Mouse (Mus musculus): Measurements from ENCODE around the gene Sftpa1. TPM values are rescaled to one million over a fixed set of nuclear protein-coding genes. Genes with fewer than 3 reads are reported as not detected.

The Sftpa1 gene
- polyA plus RNA-seq (2014; fragmentation: Nextera tagmentation; extraction: Ambion mirVana) = not detected in 2 replicates

GRCm38 (mm10) chr14:41131540-41131939, at the start of gene Sftpa1:
Gene Sftpa1, plus strand, starts transcription at chr14:41131782.
- Histone ChIP-seq H3K27ac (ENCODE audit: low read depth, low read length) (no peak within 1 kb of the TSS), H3K27me3 (replicated peaks; ENCODE audit: control insufficient read depth, insufficient read depth, low read length) (no peaks in the 10 kb centered on the region), H3K4me3 (ENCODE audit: low read depth, low read length) (no peak within 1 kb of the TSS), H3K36me3 (ENCODE audit: control insufficient read depth, insufficient read depth, low read length) (no peaks in the 10 kb centered on the region), H3K4me1 (ENCODE audit: control insufficient read depth, insufficient read depth, low read length) (no peaks in the 10 kb centered on the region), H3K4me2 (ENCODE audit: low read length) (no peak within 1 kb of the TSS), H3K9ac (ENCODE audit: low read length) (no peak within 1 kb of the TSS), H3K9me3 (replicated peaks; ENCODE audit: control insufficient read depth, low read length) (no peaks in the 10 kb centered on the region)
- ATAC-seq (no peak), DNase-seq (ENCODE audit: low spot score) (no peak)
- 82% methylated on average over 7 of the region's 7 CpGs for WGBS

GRCm38 (mm10) chr14:41082408-41082807, 49.2 kb upstream of the Sftpa1 start:
- DNase-seq (ENCODE audit: low spot score) = no peak
- Histone ChIP-seq H3K27me3 (replicated peaks; ENCODE audit: control insufficient read depth, insufficient read depth, low read length) (no peaks in the 10 kb centered on the region), H3K4me3 (ENCODE audit: low read depth, low read length) (no peak overlapping the region), H3K9me3 (replicated peaks; ENCODE audit: control insufficient read depth, low read length) (no peaks in the 10 kb centered on the region), H3K9ac (ENCODE audit: low read length) (no peak overlapping the region), H3K36me3 (ENCODE audit: control insufficient read depth, insufficient read depth, low read length) (no peaks in the 10 kb centered on the region), H3K4me1 (ENCODE audit: control insufficient read depth, insufficient read depth, low read length) (no peaks in the 10 kb centered on the region), H3K27ac (ENCODE audit: low read depth, low read length) (no peak overlapping the region), H3K4me2 (ENCODE audit: low read length) (no peak overlapping the region)
- WGBS = 81% methylated on average over 2 of the region's 2 CpGs
- ATAC-seq = no peak

- no peak overlapping the region for H3K4me3 ChIP-seq (ENCODE audit: low read depth, low read length)
- H3K9me3 ChIP-seq (replicated peaks; ENCODE audit: control insufficient read depth, low read length) = no peaks in the 10 kb centered on the region
- H3K27ac ChIP-seq (ENCODE audit: low read depth, low read length) = no peak overlapping the region
- no peaks in the 10 kb centered on the region for H3K36me3 ChIP-seq (ENCODE audit: control insufficient read depth, insufficient read depth, low read length)
- H3K4me1 ChIP-seq (ENCODE audit: control insufficient read depth, insufficient read depth, low read length) = no peaks in the 10 kb centered on the region
- DNase-seq (ENCODE audit: low spot score) (peak; percentile 17), ATAC-seq (no peak)
- no peaks in the 10 kb centered on the region for H3K27me3 ChIP-seq (replicated peaks; ENCODE audit: control insufficient read depth, insufficient read depth, low read length)
- no peak overlapping the region for H3K4me2 ChIP-seq (ENCODE audit: low read length)
- H3K9ac ChIP-seq (ENCODE audit: low read length) = no peak overlapping the region
- WGBS = 95% methylated on average over 1 of the region's 1 CpGs
Measured at GRCm38 (mm10) chr14:41087509-41087908, 44.1 kb upstream of the Sftpa1 start.

GRCm38 (mm10) chr14:41090777-41091176, 40.8 kb upstream of the Sftpa1 start:
- Histone ChIP-seq H3K9me3 (replicated peaks; ENCODE audit: control insufficient read depth, low read length) (no peaks in the 10 kb centered on the region), H3K27ac (ENCODE audit: low read depth, low read length) (no peak overlapping the region), H3K36me3 (ENCODE audit: control insufficient read depth, insufficient read depth, low read length) (no peaks in the 10 kb centered on the region), H3K4me3 (ENCODE audit: low read depth, low read length) (no peak overlapping the region), H3K9ac (ENCODE audit: low read length) (no peak overlapping the region), H3K4me1 (ENCODE audit: control insufficient read depth, insufficient read depth, low read length) (no peaks in the 10 kb centered on the region), H3K27me3 (replicated peaks; ENCODE audit: control insufficient read depth, insufficient read depth, low read length) (no peaks in the 10 kb centered on the region), H3K4me2 (ENCODE audit: low read length) (no peak overlapping the region)
- ATAC-seq (no peak), DNase-seq (ENCODE audit: low spot score) (peak; percentile 11)
- WGBS = 48% methylated on average over 8 of the region's 8 CpGs

GRCm38 (mm10) chr14:41094114-41094513, 37.5 kb upstream of the Sftpa1 start:
- no peaks in the 10 kb centered on the region for H3K36me3 ChIP-seq (ENCODE audit: control insufficient read depth, insufficient read depth, low read length)
- 56% methylated on average over 1 of the region's 1 CpGs for WGBS
- H3K27me3 ChIP-seq (replicated peaks; ENCODE audit: control insufficient read depth, insufficient read depth, low read length) = no peaks in the 10 kb centered on the region
- no peak overlapping the region for H3K4me2 ChIP-seq (ENCODE audit: low read length)
- no peak overlapping the region for H3K4me3 ChIP-seq (ENCODE audit: low read depth, low read length)
- DNase-seq (ENCODE audit: low spot score) (peak; percentile 41), ATAC-seq (no peak)
- H3K9me3 ChIP-seq (replicated peaks; ENCODE audit: control insufficient read depth, low read length) = no peaks in the 10 kb centered on the region
- H3K4me1 ChIP-seq (ENCODE audit: control insufficient read depth, insufficient read depth, low read length) = no peaks in the 10 kb centered on the region
- H3K9ac ChIP-seq (ENCODE audit: low read length) = no peak overlapping the region
- no peak overlapping the region for H3K27ac ChIP-seq (ENCODE audit: low read depth, low read length)

- H3K36me3 ChIP-seq (ENCODE audit: control insufficient read depth, insufficient read depth, low read length) = no peaks in the 10 kb centered on the region
- no peaks in the 10 kb centered on the region for H3K4me1 ChIP-seq (ENCODE audit: control insufficient read depth, insufficient read depth, low read length)
- no peaks in the 10 kb centered on the region for H3K9me3 ChIP-seq (replicated peaks; ENCODE audit: control insufficient read depth, low read length)
- H3K4me2 ChIP-seq (ENCODE audit: low read length) = no peak overlapping the region
- WGBS = 85% methylated on average over 3 of the region's 3 CpGs
- no peak overlapping the region for H3K9ac ChIP-seq (ENCODE audit: low read length)
- no peak overlapping the region for H3K4me3 ChIP-seq (ENCODE audit: low read depth, low read length)
- H3K27me3 ChIP-seq (replicated peaks; ENCODE audit: control insufficient read depth, insufficient read depth, low read length) = no peaks in the 10 kb centered on the region
- no peak overlapping the region for H3K27ac ChIP-seq (ENCODE audit: low read depth, low read length)
- ATAC-seq (no peak), DNase-seq (ENCODE audit: low spot score) (no peak)
Measured at GRCm38 (mm10) chr14:41096296-41096860, 35.2 kb upstream of the Sftpa1 start.

- Histone ChIP-seq H3K4me1 (ENCODE audit: control insufficient read depth, insufficient read depth, low read length) (no peaks in the 10 kb centered on the region), H3K9me3 (replicated peaks; ENCODE audit: control insufficient read depth, low read length) (no peaks in the 10 kb centered on the region), H3K9ac (ENCODE audit: low read length) (no peak overlapping the region), H3K27ac (ENCODE audit: low read depth, low read length) (no peak overlapping the region), H3K36me3 (ENCODE audit: control insufficient read depth, insufficient read depth, low read length) (no peaks in the 10 kb centered on the region), H3K27me3 (replicated peaks; ENCODE audit: control insufficient read depth, insufficient read depth, low read length) (no peaks in the 10 kb centered on the region), H3K4me2 (ENCODE audit: low read length) (no peak overlapping the region), H3K4me3 (ENCODE audit: low read depth, low read length) (no peak overlapping the region)
- DNase-seq (ENCODE audit: low spot score) = no peak
- WGBS = 94% methylated on average over 1 of the region's 1 CpGs
- ATAC-seq = no peak
Measured at GRCm38 (mm10) chr14:41098726-41099125, 32.9 kb upstream of the Sftpa1 start.

- 85% methylated on average over 3 of the region's 3 CpGs for WGBS
- DNase-seq (ENCODE audit: low spot score) (no peak), ATAC-seq (no peak)
- Histone ChIP-seq H3K9me3 (replicated peaks; ENCODE audit: control insufficient read depth, low read length) (no peaks in the 10 kb centered on the region), H3K36me3 (ENCODE audit: control insufficient read depth, insufficient read depth, low read length) (no peaks in the 10 kb centered on the region), H3K27me3 (replicated peaks; ENCODE audit: control insufficient read depth, insufficient read depth, low read length) (no peaks in the 10 kb centered on the region), H3K9ac (ENCODE audit: low read length) (no peak overlapping the region), H3K4me2 (ENCODE audit: low read length) (no peak overlapping the region), H3K4me3 (ENCODE audit: low read depth, low read length) (no peak overlapping the region), H3K4me1 (ENCODE audit: control insufficient read depth, insufficient read depth, low read length) (no peaks in the 10 kb centered on the region), H3K27ac (ENCODE audit: low read depth, low read length) (no peak overlapping the region)
Measured at GRCm38 (mm10) chr14:41100712-41101111, 30.9 kb upstream of the Sftpa1 start.

- 88% methylated on average over 5 of the region's 5 CpGs for WGBS
- Histone ChIP-seq H3K27ac (ENCODE audit: low read depth, low read length) (no peak overlapping the region), H3K9me3 (replicated peaks; ENCODE audit: control insufficient read depth, low read length) (no peaks in the 10 kb centered on the region), H3K4me1 (ENCODE audit: control insufficient read depth, insufficient read depth, low read length) (no peaks in the 10 kb centered on the region), H3K4me2 (ENCODE audit: low read length) (no peak overlapping the region), H3K4me3 (ENCODE audit: low read depth, low read length) (no peak overlapping the region), H3K27me3 (replicated peaks; ENCODE audit: control insufficient read depth, insufficient read depth, low read length) (no peaks in the 10 kb centered on the region), H3K9ac (ENCODE audit: low read length) (no peak overlapping the region), H3K36me3 (ENCODE audit: control insufficient read depth, insufficient read depth, low read length) (no peaks in the 10 kb centered on the region)
- DNase-seq (ENCODE audit: low spot score) (no peak), ATAC-seq (no peak)
Measured at GRCm38 (mm10) chr14:41101242-41101641, 30.3 kb upstream of the Sftpa1 start.
